Mouse (Mus musculus) limb, embryonic 15.5 days (tissue): Measurements from ENCODE around the gene Nr2c2. TPM values are rescaled to one million over a fixed set of nuclear protein-coding genes. Genes with fewer than 3 reads are reported as not detected.

Experiments used
- ATAC-seq: fragments of 200-750 bp; cut with Nextera tagmentation; 2 replicates; pipeline ENCODE4 v1.8.0; 2017; ENCODE audit warnings: low read depth, moderate TSS enrichment; ENCODE audit not compliant: insufficient number of reproducible peaks, low FRiP score, low TSS enrichment
- H3K27ac ChIP-seq: fragments of 300-500 bp; sonication (generic); 2 replicates; pipeline ENCODE4 v1.5.1; 2015; ENCODE audit warnings: moderate library complexity, mild to moderate bottlenecking, inconsistent platforms
- H3K27me3 ChIP-seq: fragments of 300-500 bp; sonication (generic); 2 replicates; pipeline ENCODE4 v1.6.1; 2015; ENCODE audit warnings: inconsistent platforms
- H3K36me3 ChIP-seq: fragments of 300-500 bp; sonication (generic); 2 replicates; pipeline ENCODE4 v1.6.1; 2015; ENCODE audit warnings: inconsistent platforms
- H3K4me1 ChIP-seq: fragments of 300-500 bp; sonication (generic); 2 replicates; pipeline ENCODE4 v1.6.1; 2015; ENCODE audit warnings: inconsistent platforms
- H3K4me2 ChIP-seq: fragments of 300-500 bp; sonication (generic); 2 replicates; pipeline ENCODE4 v1.6.1; 2015; ENCODE audit warnings: mild to moderate bottlenecking, inconsistent platforms
- H3K4me3 ChIP-seq: fragments of 300-500 bp; sonication (generic); 2 replicates; pipeline ENCODE4 v1.5.1; 2015; ENCODE audit warnings: mild to moderate bottlenecking, inconsistent platforms
- H3K9ac ChIP-seq: fragments of 300-500 bp; sonication (generic); 2 replicates; pipeline ENCODE4 v1.6.1; 2015; ENCODE audit warnings: inconsistent platforms
- H3K9me3 ChIP-seq: fragments of 300-500 bp; sonication (generic); 2 replicates; pipeline ENCODE4 v1.6.1; 2016; ENCODE audit warnings: inconsistent platforms
- WGBS: fragments of 180-500 bp; shearing (Covaris S2); methylation state at CpG from one replicate; pipeline ENCODE4 v1.1.7; 2015; 5-methylcytosine and 5-hydroxymethylcytosine counted together
- polyA plus RNA-seq: library from polyadenylated mRNA; unstranded; fragments of >200 nt; fragmentation: Nextera tagmentation; extraction: Ambion mirVana; gene quantifications from 2 replicates; pipeline ENCODE4 v1.2.1, GENCODE M21; 2015

The Nr2c2 gene
- polyA plus RNA-seq = 15.7 and 19.6 TPM in 2 replicates

- ATAC-seq = 0 out of 2 replicates have a peak, but pooled peaks have one; percentile 8
- WGBS = under 1% methylated on average over 27 of the region's 58 CpGs
- Histone ChIP-seq H3K9ac (peak within 1 kb of the TSS; percentile 97), H3K4me2 (peak within 1 kb of the TSS; percentile 64), H3K4me3 (peak within 1 kb of the TSS; percentile 99), H3K4me1 (peaks cover 19% of the 10 kb centered on the region), H3K9me3 (no peaks in the 10 kb centered on the region), H3K27me3 (no peaks in the 10 kb centered on the region), H3K36me3 (no peaks in the 10 kb centered on the region), H3K27ac (peak within 1 kb of the TSS; percentile 99)
Measured at GRCm38 (mm10) chr6:92091130-92091591, at the start of gene Nr2c2. TSS of gene Nr2c2 (plus strand) at chr6:92091390.

GRCm38 (mm10) chr6:92042055-92042454 is 49.1 kb upstream of the Nr2c2 start:
- H3K4me2 ChIP-seq = no peak overlapping the region
- H3K36me3 ChIP-seq = no peaks in the 10 kb centered on the region
- no peak for ATAC-seq
- H3K9me3 ChIP-seq = no peaks in the 10 kb centered on the region
- no peak overlapping the region for H3K4me3 ChIP-seq
- no peak overlapping the region for H3K9ac ChIP-seq
- H3K27ac ChIP-seq = no peak overlapping the region
- H3K4me1 ChIP-seq = peaks cover 8% of the 10 kb centered on the region
- 85% methylated on average over 3 of the region's 4 CpGs for WGBS
- no peaks in the 10 kb centered on the region for H3K27me3 ChIP-seq

GRCm38 (mm10) chr6:92042850-92043249 is 48.3 kb upstream of the Nr2c2 start:
- Histone ChIP-seq H3K4me1 (peaks cover 8% of the 10 kb centered on the region), H3K36me3 (no peaks in the 10 kb centered on the region), H3K9me3 (no peaks in the 10 kb centered on the region), H3K4me3 (no peak overlapping the region), H3K4me2 (no peak overlapping the region), H3K27me3 (no peaks in the 10 kb centered on the region), H3K9ac (no peak overlapping the region), H3K27ac (no peak overlapping the region)
- ATAC-seq = no peak
- 81% methylated on average over 1 of the region's 1 CpGs for WGBS

GRCm38 (mm10) chr6:92057768-92058167 is 33.4 kb upstream of the Nr2c2 start:
- 0 out of 2 replicates have a peak, but pooled peaks cover 13% of the 10 kb centered on the region for H3K4me1 ChIP-seq
- no peak overlapping the region for H3K9ac ChIP-seq
- H3K4me3 ChIP-seq = no peak overlapping the region
- H3K9me3 ChIP-seq = no peaks in the 10 kb centered on the region
- H3K27ac ChIP-seq = no peak overlapping the region
- WGBS = 61% methylated on average over 2 of the region's 2 CpGs
- no peak overlapping the region for H3K4me2 ChIP-seq
- no peaks in the 10 kb centered on the region for H3K36me3 ChIP-seq
- no peaks in the 10 kb centered on the region for H3K27me3 ChIP-seq
- ATAC-seq = no peak

- no peak overlapping the region for H3K4me2 ChIP-seq
- 0 out of 2 replicates have a peak, but pooled peaks cover 21% of the 10 kb centered on the region for H3K4me1 ChIP-seq
- no peaks in the 10 kb centered on the region for H3K9me3 ChIP-seq
- H3K36me3 ChIP-seq = no peaks in the 10 kb centered on the region
- no peak overlapping the region for H3K9ac ChIP-seq
- 0 out of 2 replicates have a peak overlapping the region, but pooled peaks have one; percentile 17 for H3K27ac ChIP-seq
- no peak for ATAC-seq
- H3K4me3 ChIP-seq = no peak overlapping the region
- 41% methylated on average over 5 of the region's 5 CpGs for WGBS
- H3K27me3 ChIP-seq = no peaks in the 10 kb centered on the region
Measured at GRCm38 (mm10) chr6:92061725-92062124, 29.5 kb upstream of the Nr2c2 start.

GRCm38 (mm10) chr6:92063452-92063851 is 27.7 kb upstream of the Nr2c2 start:
- Histone ChIP-seq H3K9ac (no peak overlapping the region), H3K9me3 (no peaks in the 10 kb centered on the region), H3K4me1 (peaks cover 28% of the 10 kb centered on the region), H3K4me2 (no peak overlapping the region), H3K4me3 (no peak overlapping the region), H3K36me3 (no peaks in the 10 kb centered on the region), H3K27me3 (no peaks in the 10 kb centered on the region), H3K27ac (no peak overlapping the region)
- ATAC-seq = no peak
- WGBS = 63% methylated on average over 2 of the region's 2 CpGs

- Histone ChIP-seq H3K27ac (no peak overlapping the region), H3K4me1 (peaks cover 28% of the 10 kb centered on the region), H3K4me2 (no peak overlapping the region), H3K9me3 (no peaks in the 10 kb centered on the region), H3K4me3 (no peak overlapping the region), H3K27me3 (no peaks in the 10 kb centered on the region), H3K36me3 (no peaks in the 10 kb centered on the region), H3K9ac (no peak overlapping the region)
- WGBS = 63% methylated on average over 10 of the region's 10 CpGs
- ATAC-seq = no peak
Measured at GRCm38 (mm10) chr6:92064101-92064500, 27.1 kb upstream of the Nr2c2 start.

- peaks cover 28% of the 10 kb centered on the region for H3K4me1 ChIP-seq
- 53% methylated on average over 12 of the region's 12 CpGs for WGBS
- H3K27ac ChIP-seq = no peak overlapping the region
- H3K4me3 ChIP-seq = no peak overlapping the region
- no peaks in the 10 kb centered on the region for H3K36me3 ChIP-seq
- no peak overlapping the region for H3K9ac ChIP-seq
- no peak overlapping the region for H3K4me2 ChIP-seq
- no peaks in the 10 kb centered on the region for H3K27me3 ChIP-seq
- H3K9me3 ChIP-seq = no peaks in the 10 kb centered on the region
- ATAC-seq = no peak
Measured at GRCm38 (mm10) chr6:92065721-92066496, 25.3 kb upstream of the Nr2c2 start.

GRCm38 (mm10) chr6:92067146-92067790 is 23.9 kb upstream of the Nr2c2 start:
- WGBS = 31% methylated on average over 16 of the region's 16 CpGs
- Histone ChIP-seq H3K4me1 (peaks cover 20% of the 10 kb centered on the region), H3K9ac (no peak overlapping the region), H3K27me3 (no peaks in the 10 kb centered on the region), H3K27ac (no peak overlapping the region), H3K36me3 (no peaks in the 10 kb centered on the region), H3K9me3 (no peaks in the 10 kb centered on the region), H3K4me2 (no peak overlapping the region), H3K4me3 (no peak overlapping the region)
- ATAC-seq = peak; percentile 45; the same call in 1 of the 2 replicates

GRCm38 (mm10) chr6:92071121-92071839 is 19.9 kb upstream of the Nr2c2 start:
- Histone ChIP-seq H3K27ac (no peak overlapping the region), H3K36me3 (no peaks in the 10 kb centered on the region), H3K9me3 (no peaks in the 10 kb centered on the region), H3K4me1 (peaks cover 7% of the 10 kb centered on the region), H3K9ac (no peak overlapping the region), H3K27me3 (no peaks in the 10 kb centered on the region), H3K4me2 (no peak overlapping the region), H3K4me3 (no peak overlapping the region)
- 39% methylated on average over 15 of the region's 15 CpGs for WGBS
- no peak for ATAC-seq

- no peaks in the 10 kb centered on the region for H3K36me3 ChIP-seq
- 92% methylated on average over 2 of the region's 2 CpGs for WGBS
- ATAC-seq = no peak
- no peak overlapping the region for H3K4me3 ChIP-seq
- H3K4me2 ChIP-seq = no peak overlapping the region
- H3K9ac ChIP-seq = no peak overlapping the region
- H3K27me3 ChIP-seq = no peaks in the 10 kb centered on the region
- H3K9me3 ChIP-seq = no peaks in the 10 kb centered on the region
- no peaks in the 10 kb centered on the region for H3K4me1 ChIP-seq
- no peak overlapping the region for H3K27ac ChIP-seq
Measured at GRCm38 (mm10) chr6:92080730-92081129, 10.5 kb upstream of the Nr2c2 start.
